Mouse (Mus musculus): Measurements from ENCODE around the gene Prdm15.

Prdm15 gene

DNA sequence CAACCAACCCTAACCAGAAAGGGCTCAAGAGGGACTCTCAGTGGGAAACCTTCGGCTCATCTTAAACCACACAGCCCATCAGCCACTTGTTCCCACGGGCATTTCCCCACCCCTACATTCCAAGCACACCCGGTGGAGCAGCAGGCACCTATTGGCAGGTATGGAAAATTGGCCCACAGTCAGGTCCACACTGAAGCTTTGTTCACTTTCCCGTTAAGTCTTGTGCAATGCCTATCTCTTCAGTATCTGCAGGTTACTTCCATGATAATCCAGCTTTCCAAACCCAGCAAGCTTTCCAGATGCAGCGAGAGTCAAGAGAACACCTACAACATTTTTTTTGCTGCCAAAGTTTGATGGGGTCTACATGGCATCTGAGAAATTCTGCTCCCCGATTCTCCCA, 103.2 kb downstream of the Prdm15 start:
- DNase-seq = no peak

Data from thymus, adult 18-20 months (tissue).